Mouse (Mus musculus): ENCODE results near the gene B430306N03Rik. TPM values are rescaled to one million over a fixed set of nuclear protein-coding genes. Genes with fewer than 3 reads are reported as not detected.
"Not testable (repeated sequence)": the region's sequence is repeated elsewhere in the genome, so short reads cannot be mapped to it uniquely, and the experiment has no call there.

B430306N03Rik gene
- polyA plus RNA-seq, 1 experiment from 2014 or later: 0.03 TPM

- WGBS: 77% methylated on average over 4 of the region's 4 CpGs
- no peaks in the 10 kb centered on the region for H3K36me3 ChIP-seq (ENCODE audit: control insufficient read depth, insufficient read depth, low read length)
- H3K27me3 ChIP-seq (ENCODE audit: control insufficient read depth, insufficient read depth, low read length): no peaks in the 10 kb centered on the region
- ATAC-seq (ENCODE audit: low FRiP score) (no peak), DNase-seq (ENCODE audit: low spot score, missing footprints) (no peak)
- no peaks in the 10 kb centered on the region for H3K9me3 ChIP-seq (ENCODE audit: control insufficient read depth, low read length)
- no peak overlapping the region for H3K4me3 ChIP-seq (ENCODE audit: low read depth, low read length)
- H3K4me1 ChIP-seq (ENCODE audit: control insufficient read depth, insufficient read depth, low read length): no peaks in the 10 kb centered on the region
- no peak overlapping the region for H3K4me2 ChIP-seq
- no peak overlapping the region for H3K9ac ChIP-seq (ENCODE audit: low read length)
- no peak overlapping the region for H3K27ac ChIP-seq (ENCODE audit: low read depth, low read length)
Measured at GRCm38 (mm10) chr17:48346834-48347233, 30.9 kb downstream of the B430306N03Rik start.

GRCm38 (mm10) chr17:48347287-48347686 is 31.3 kb downstream of the B430306N03Rik start:
- H3K9ac ChIP-seq (ENCODE audit: low read length): no peak overlapping the region
- H3K4me3 ChIP-seq (ENCODE audit: low read depth, low read length): no peak overlapping the region
- no peaks in the 10 kb centered on the region for H3K9me3 ChIP-seq (ENCODE audit: control insufficient read depth, low read length)
- H3K27me3 ChIP-seq (ENCODE audit: control insufficient read depth, insufficient read depth, low read length): no peaks in the 10 kb centered on the region
- no peak overlapping the region for H3K27ac ChIP-seq (ENCODE audit: low read depth, low read length)
- no peak for ATAC-seq (ENCODE audit: low FRiP score)
- no peaks in the 10 kb centered on the region for H3K36me3 ChIP-seq (ENCODE audit: control insufficient read depth, insufficient read depth, low read length)
- WGBS: 84% methylated on average over 2 of the region's 2 CpGs
- no peaks in the 10 kb centered on the region for H3K4me1 ChIP-seq (ENCODE audit: control insufficient read depth, insufficient read depth, low read length)
- DNase-seq (ENCODE audit: low spot score, missing footprints): no peak
- H3K4me2 ChIP-seq: no peak overlapping the region

GRCm38 (mm10) chr17:48350681-48351193 is 34.8 kb downstream of the B430306N03Rik start:
- DNase-seq (ENCODE audit: low spot score, missing footprints) (no peak), ATAC-seq (ENCODE audit: low FRiP score) (no peak)
- H3K4me2 ChIP-seq: no peak overlapping the region
- no peaks in the 10 kb centered on the region for H3K27me3 ChIP-seq (ENCODE audit: control insufficient read depth, insufficient read depth, low read length)
- WGBS: 67% methylated on average over 5 of the region's 5 CpGs
- no peaks in the 10 kb centered on the region for H3K9me3 ChIP-seq (ENCODE audit: control insufficient read depth, low read length)
- no peaks in the 10 kb centered on the region for H3K4me1 ChIP-seq (ENCODE audit: control insufficient read depth, insufficient read depth, low read length)
- H3K36me3 ChIP-seq (ENCODE audit: control insufficient read depth, insufficient read depth, low read length): no peaks in the 10 kb centered on the region
- H3K27ac ChIP-seq (ENCODE audit: low read depth, low read length): no peak overlapping the region
- no peak overlapping the region for H3K9ac ChIP-seq (ENCODE audit: low read length)
- no peak overlapping the region for H3K4me3 ChIP-seq (ENCODE audit: low read depth, low read length)

- not testable (repeated sequence) for H3K36me3 ChIP-seq (ENCODE audit: control insufficient read depth, insufficient read depth, low read length); H3K9me3 ChIP-seq (ENCODE audit: control insufficient read depth, low read length); H3K9ac ChIP-seq (ENCODE audit: low read length); H3K4me3 ChIP-seq (ENCODE audit: low read depth, low read length); H3K4me1 ChIP-seq (ENCODE audit: control insufficient read depth, insufficient read depth, low read length); H3K27ac ChIP-seq (ENCODE audit: low read depth, low read length); H3K4me2 ChIP-seq; ATAC-seq (ENCODE audit: low FRiP score); H3K27me3 ChIP-seq (ENCODE audit: control insufficient read depth, insufficient read depth, low read length); DNase-seq (ENCODE audit: low spot score, missing footprints)
- 70% methylated on average over 7 of the region's 7 CpGs for WGBS
Measured at GRCm38 (mm10) chr17:48352976-48353375, 37.0 kb downstream of the B430306N03Rik start.

- DNase-seq (ENCODE audit: low spot score, missing footprints) (no peak), ATAC-seq (ENCODE audit: low FRiP score) (no peak)
- WGBS: 92% methylated on average over 3 of the region's 3 CpGs
- H3K9ac ChIP-seq (ENCODE audit: low read length): no peak overlapping the region
- H3K36me3 ChIP-seq (ENCODE audit: control insufficient read depth, insufficient read depth, low read length): no peaks in the 10 kb centered on the region
- no peak overlapping the region for H3K4me2 ChIP-seq
- H3K27ac ChIP-seq (ENCODE audit: low read depth, low read length): no peak overlapping the region
- no peaks in the 10 kb centered on the region for H3K27me3 ChIP-seq (ENCODE audit: control insufficient read depth, insufficient read depth, low read length)
- H3K9me3 ChIP-seq (ENCODE audit: control insufficient read depth, low read length): no peaks in the 10 kb centered on the region
- no peaks in the 10 kb centered on the region for H3K4me1 ChIP-seq (ENCODE audit: control insufficient read depth, insufficient read depth, low read length)
- H3K4me3 ChIP-seq (ENCODE audit: low read depth, low read length): no peak overlapping the region
Measured at GRCm38 (mm10) chr17:48355822-48356221, 39.9 kb downstream of the B430306N03Rik start.

GRCm38 (mm10) chr17:48357892-48358291 is 42.0 kb downstream of the B430306N03Rik start:
- Histone ChIP-seq H3K4me2 (no peak overlapping the region), H3K4me3 (ENCODE audit: low read depth, low read length) (no peak overlapping the region), H3K9ac (ENCODE audit: low read length) (no peak overlapping the region), H3K36me3 (ENCODE audit: control insufficient read depth, insufficient read depth, low read length) (no peaks in the 10 kb centered on the region), H3K27ac (ENCODE audit: low read depth, low read length) (no peak overlapping the region), H3K4me1 (ENCODE audit: control insufficient read depth, insufficient read depth, low read length) (no peaks in the 10 kb centered on the region), H3K9me3 (ENCODE audit: control insufficient read depth, low read length) (no peaks in the 10 kb centered on the region), H3K27me3 (ENCODE audit: control insufficient read depth, insufficient read depth, low read length) (no peaks in the 10 kb centered on the region)
- DNase-seq (ENCODE audit: low spot score, missing footprints): no peak
- WGBS: 61% methylated on average over 2 of the region's 2 CpGs
- no peak for ATAC-seq (ENCODE audit: low FRiP score)

- ATAC-seq (ENCODE audit: low FRiP score) (no peak), DNase-seq (ENCODE audit: low spot score, missing footprints) (no peak)
- Histone ChIP-seq H3K9me3 (ENCODE audit: control insufficient read depth, low read length) (no peaks in the 10 kb centered on the region), H3K4me2 (no peak within 1 kb of the TSS), H3K27ac (ENCODE audit: low read depth, low read length) (no peak within 1 kb of the TSS), H3K27me3 (ENCODE audit: control insufficient read depth, insufficient read depth, low read length) (no peaks in the 10 kb centered on the region), H3K36me3 (ENCODE audit: control insufficient read depth, insufficient read depth, low read length) (no peaks in the 10 kb centered on the region), H3K9ac (ENCODE audit: low read length) (no peak within 1 kb of the TSS), H3K4me3 (ENCODE audit: low read depth, low read length) (no peak within 1 kb of the TSS), H3K4me1 (ENCODE audit: control insufficient read depth, insufficient read depth, low read length) (no peaks in the 10 kb centered on the region)
- 85% methylated on average over 7 of the region's 7 CpGs for WGBS
Measured at GRCm38 (mm10) chr17:48359616-48360015, 43.7 kb downstream of the B430306N03Rik start, which contains the start of gene Treml1. Treml1 (plus strand) TSS chr17:48359916.

- no peaks in the 10 kb centered on the region for H3K36me3 ChIP-seq (ENCODE audit: control insufficient read depth, insufficient read depth, low read length)
- no peaks in the 10 kb centered on the region for H3K9me3 ChIP-seq (ENCODE audit: control insufficient read depth, low read length)
- H3K4me3 ChIP-seq (ENCODE audit: low read depth, low read length): no peak overlapping the region
- ATAC-seq (ENCODE audit: low FRiP score): no peak
- H3K4me2 ChIP-seq: no peak overlapping the region
- H3K27ac ChIP-seq (ENCODE audit: low read depth, low read length): no peak overlapping the region
- WGBS: 84% methylated on average over 4 of the region's 4 CpGs
- no peak for DNase-seq (ENCODE audit: low spot score, missing footprints)
- no peaks in the 10 kb centered on the region for H3K27me3 ChIP-seq (ENCODE audit: control insufficient read depth, insufficient read depth, low read length)
- no peak overlapping the region for H3K9ac ChIP-seq (ENCODE audit: low read length)
- no peaks in the 10 kb centered on the region for H3K4me1 ChIP-seq (ENCODE audit: control insufficient read depth, insufficient read depth, low read length)
Measured at GRCm38 (mm10) chr17:48360462-48360861, 44.5 kb downstream of the B430306N03Rik start.

- Histone ChIP-seq H3K9ac (ENCODE audit: low read length) (no peak overlapping the region), H3K36me3 (ENCODE audit: control insufficient read depth, insufficient read depth, low read length) (no peaks in the 10 kb centered on the region), H3K4me1 (ENCODE audit: control insufficient read depth, insufficient read depth, low read length) (no peaks in the 10 kb centered on the region), H3K4me2 (no peak overlapping the region), H3K9me3 (ENCODE audit: control insufficient read depth, low read length) (no peaks in the 10 kb centered on the region), H3K4me3 (ENCODE audit: low read depth, low read length) (no peak overlapping the region), H3K27ac (ENCODE audit: low read depth, low read length) (no peak overlapping the region), H3K27me3 (ENCODE audit: control insufficient read depth, insufficient read depth, low read length) (no peaks in the 10 kb centered on the region)
- DNase-seq (ENCODE audit: low spot score, missing footprints) (no peak), ATAC-seq (ENCODE audit: low FRiP score) (no peak)
- 82% methylated on average over 3 of the region's 3 CpGs for WGBS
Measured at GRCm38 (mm10) chr17:48362346-48362745, 46.4 kb downstream of the B430306N03Rik start.

Measured in midbrain, embryonic 11.5 days (tissue).